Mouse (Mus musculus) stomach, postnatal 0 days (tissue): ENCODE data around the gene Pex16.

Experiments
- CTCF ChIP-seq: IDR thresholded peaks from 2 replicates; pipeline ENCODE4 v1.5.1; 2016; ENCODE audit warnings: antibody characterized with exemption, low read depth, mild to moderate bottlenecking, moderate library complexity
- EP300 ChIP-seq: optimal IDR thresholded peaks from 2 replicates; pipeline ENCODE3; 2016; ENCODE audit warnings: antibody characterized with exemption

- no peak for TF ChIP-seq EP300
- TF ChIP-seq CTCF, result no peak
Observed at GRCm38 (mm10) chr2:92328206-92328605, 46.3 kb upstream of the Pex16 start.
